Mouse (Mus musculus) hindbrain, embryonic 14.5 days (tissue): Measurements from ENCODE around the gene Txlng. TPM values are rescaled to one million over a fixed set of nuclear protein-coding genes. Genes with fewer than 3 reads are reported as not detected.

Experiments
- ATAC-seq: fragments of 200-750 bp; cut with Nextera tagmentation; 2 replicates; pipeline ENCODE4 v1.8.0; 2017; ENCODE audit warnings: moderate number of reproducible peaks, mild to moderate bottlenecking, moderate TSS enrichment, moderate library complexity; ENCODE audit not compliant: low FRiP score
- DNase-seq: peaks from one replicate; pipeline ENCODE4 v3.0.0-alpha.2; 2015; ENCODE audit warnings: low spot score
- H3K27ac ChIP-seq: fragments of 300-500 bp; sonication (generic); 2 replicates; pipeline ENCODE4 v1.5.1; 2014; ENCODE audit warnings: mild to moderate bottlenecking, moderate library complexity
- H3K27me3 ChIP-seq: fragments of 300-500 bp; sonication (generic); 2 replicates; pipeline ENCODE4 v1.6.1; 2014; ENCODE audit warnings: mild to moderate bottlenecking, low read length, mixed read lengths; ENCODE audit not compliant: control insufficient read depth, insufficient read depth
- H3K36me3 ChIP-seq: fragments of 300-500 bp; sonication (generic); replicated peaks from 2 replicates; pipeline ENCODE4 v1.6.1; 2014; ENCODE audit not compliant: control insufficient read depth, insufficient read depth
- H3K4me1 ChIP-seq: fragments of 300-500 bp; sonication (generic); replicated peaks from 2 replicates; pipeline ENCODE4 v1.6.1; 2014; ENCODE audit warnings: antibody characterized with exemption, low read length, mixed read lengths; ENCODE audit not compliant: control insufficient read depth, insufficient read depth
- H3K4me2 ChIP-seq: fragments of 300-500 bp; sonication (generic); replicated peaks from 2 replicates; pipeline ENCODE4 v1.6.1; 2014; ENCODE audit warnings: mild to moderate bottlenecking, moderate library complexity
- H3K4me3 ChIP-seq: fragments of 300-500 bp; sonication (generic); replicated peaks from 2 replicates; pipeline ENCODE4 v1.5.1; 2014; ENCODE audit warnings: mild to moderate bottlenecking, low read length
- H3K9ac ChIP-seq: fragments of 300-500 bp; sonication (generic); 2 replicates; pipeline ENCODE4 v1.6.1; 2014
- H3K9me3 ChIP-seq: fragments of 300-500 bp; sonication (generic); 2 replicates; pipeline ENCODE4 v1.6.1; 2016; ENCODE audit warnings: low read length; ENCODE audit not compliant: control insufficient read depth
- WGBS: fragments of 180-500 bp; shearing (Covaris S2); extraction: QIAGEN DNeasy Blood & Tissue Kit; methylation state at CpG from one replicate; pipeline ENCODE4 v1.1.7; 2014; 5-methylcytosine and 5-hydroxymethylcytosine counted together
- polyA plus RNA-seq: library from polyadenylated mRNA; unstranded; fragments of >200 nt; fragmentation: Nextera tagmentation; extraction: Ambion mirVana; gene quantifications from 2 replicates; pipeline ENCODE4 v1.2.1, GENCODE M21; 2014

Gene Txlng
- polyA plus RNA-seq, 1 experiment from 2014 or later = 13.0 TPM

- peak overlapping the region; percentile 70 for H3K9ac ChIP-seq
- H3K4me2 ChIP-seq = peak overlapping the region; percentile 58
- H3K4me3 ChIP-seq = peak overlapping the region; percentile 61
- no peak for DNase-seq
- H3K36me3 ChIP-seq = no peaks in the 10 kb centered on the region
- no peaks in the 10 kb centered on the region for H3K27me3 ChIP-seq
- H3K9me3 ChIP-seq = no peaks in the 10 kb centered on the region
- H3K4me1 ChIP-seq = no peaks in the 10 kb centered on the region
- H3K27ac ChIP-seq = no peak overlapping the region
- WGBS = 52% methylated on average over 9 of the region's 9 CpGs
- no peak for ATAC-seq
These were observed 67.4 kb downstream of the Txlng start for GRCm38 (mm10) chrX:162761716-162762395.

DNA sequence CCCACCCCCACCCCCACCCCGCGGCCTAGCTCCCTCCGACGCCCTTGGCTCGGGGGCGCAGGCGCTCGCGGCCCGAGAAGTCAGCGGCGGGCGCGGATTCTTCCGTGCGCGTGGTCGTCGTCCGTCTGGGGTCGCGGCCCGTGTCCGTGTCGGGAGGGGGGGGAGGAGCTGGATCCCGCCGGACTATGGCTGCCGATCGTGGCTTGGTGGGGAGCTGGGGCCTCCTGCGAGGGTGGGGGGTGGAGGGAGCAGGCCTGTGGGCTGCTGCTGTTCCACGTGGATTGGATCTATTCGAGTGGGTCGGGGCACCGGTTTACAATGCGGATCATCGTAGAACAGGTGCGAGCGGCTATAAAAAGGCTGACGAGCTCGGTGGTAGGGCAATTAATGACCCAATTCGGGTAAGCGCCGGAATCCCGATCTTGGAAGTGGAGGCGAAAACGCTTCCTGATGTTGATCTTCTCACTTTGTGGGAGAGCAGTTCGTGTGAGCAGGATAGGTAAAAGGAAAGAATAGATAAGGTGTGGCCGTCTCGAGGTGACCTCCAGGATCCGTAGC lies 68.2 kb downstream of the Txlng start:
- H3K9ac ChIP-seq = peak overlapping the region; percentile 70

DNA sequence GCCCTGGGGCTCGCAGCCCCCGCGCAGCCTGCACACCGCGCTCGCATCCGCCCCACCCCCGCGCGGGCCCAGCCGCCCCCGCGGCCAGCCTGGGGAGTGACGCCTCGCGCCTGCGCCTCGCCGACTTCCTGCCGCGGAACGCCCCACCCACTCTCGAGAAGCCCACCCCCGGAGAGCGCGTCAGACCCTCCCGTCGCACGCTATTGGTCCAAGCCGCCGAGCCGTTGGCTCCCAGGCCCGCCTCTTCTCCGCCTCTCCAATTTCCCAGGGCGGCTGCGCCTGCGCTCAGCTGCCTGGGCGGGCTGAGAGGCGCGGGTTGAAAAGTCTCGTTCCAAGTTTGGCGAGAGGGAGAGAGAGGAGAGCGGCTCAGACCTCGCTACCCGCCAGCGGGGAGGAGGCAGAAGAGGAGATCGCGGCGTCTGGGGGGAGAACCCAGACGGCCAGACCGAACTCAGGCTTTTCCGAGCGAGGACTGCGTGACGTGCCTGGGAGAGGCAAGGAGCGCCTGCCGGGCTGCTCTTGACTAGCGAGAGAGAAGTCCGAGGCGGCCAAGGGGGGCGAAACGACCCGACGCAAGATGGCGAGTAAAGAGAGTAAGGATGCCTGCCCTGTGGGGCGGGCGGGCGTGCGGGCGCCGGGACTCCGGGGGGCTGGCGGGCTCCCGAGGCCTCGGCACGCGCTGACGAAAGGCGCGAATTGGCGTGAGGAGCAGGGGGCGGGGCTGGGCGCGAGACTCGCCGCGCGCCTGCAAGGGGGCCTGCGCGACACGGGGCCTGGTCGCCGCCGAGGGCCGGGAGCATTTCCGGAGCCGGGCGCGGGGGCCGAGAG lies 68.9 kb downstream of the Txlng start, which contains the start of gene Rbbp7:
Rbbp7 (plus strand) TSS at position 288 of the 828 bp plus-strand sequence.
- 25% methylated on average over 73 of the region's 100 CpGs for WGBS

More for the DNA sequence above, 68.2 kb downstream of the Txlng start:
- ATAC-seq = peak; percentile 19; the same call in 1 of the 2 replicates
- peak overlapping the region; percentile 88 for H3K27ac ChIP-seq
- DNase-seq = peak; percentile 24
- H3K4me1 ChIP-seq = no peaks in the 10 kb centered on the region
- peak overlapping the region; percentile 61 for H3K4me3 ChIP-seq
- no peaks in the 10 kb centered on the region for H3K9me3 ChIP-seq
- no peaks in the 10 kb centered on the region for H3K36me3 ChIP-seq
- H3K27me3 ChIP-seq = no peaks in the 10 kb centered on the region
- peak overlapping the region; percentile 58 for H3K4me2 ChIP-seq
- 17% methylated on average over 49 of the region's 50 CpGs for WGBS

DNA sequence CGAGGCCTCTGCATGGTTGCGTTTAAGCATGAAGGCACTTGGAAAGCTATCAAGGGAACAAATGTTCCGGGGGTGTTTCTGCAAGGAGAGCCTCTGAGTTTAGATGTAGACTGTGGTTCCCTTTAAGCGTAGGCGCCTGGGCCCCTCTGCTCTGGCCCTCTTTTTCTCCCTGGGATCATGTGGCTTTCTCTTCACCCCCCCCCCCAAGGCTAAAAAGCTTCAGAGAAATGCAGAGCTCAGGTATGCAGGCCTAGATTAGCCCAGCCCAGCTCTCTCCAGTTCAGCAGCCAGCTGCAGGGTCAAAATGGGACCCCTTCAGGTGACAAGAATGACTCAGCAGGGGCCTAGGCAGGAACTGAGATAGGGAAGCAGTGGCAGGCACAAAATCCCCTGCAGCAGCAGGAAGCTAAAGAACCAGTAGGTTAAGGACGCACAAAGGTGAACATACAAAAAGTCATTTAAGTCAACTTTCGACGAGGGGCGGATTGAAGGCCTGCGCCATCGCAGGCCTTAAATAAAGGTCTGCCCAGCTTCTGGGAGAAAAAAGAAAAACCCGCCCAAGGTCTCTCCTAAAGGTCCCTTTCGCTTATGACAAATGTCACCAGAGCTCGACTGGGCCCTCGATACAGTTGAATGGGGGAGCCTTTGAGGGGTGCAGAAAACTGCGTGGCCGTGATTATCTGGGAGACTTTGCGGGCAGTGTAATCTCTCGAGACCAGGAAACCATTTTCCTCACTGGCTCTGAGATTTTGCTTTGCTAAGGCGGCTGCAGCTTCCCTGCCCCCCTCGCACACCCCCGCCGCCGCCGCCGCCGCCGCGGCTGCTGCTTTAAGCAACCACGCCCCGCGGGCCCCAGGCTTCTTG lies 69.8 kb downstream of the Txlng start:
- Histone ChIP-seq H3K9ac (peak overlapping the region; percentile 61), H3K36me3 (no peaks in the 10 kb centered on the region), H3K9me3 (no peaks in the 10 kb centered on the region), H3K4me3 (peak overlapping the region; percentile 61), H3K27ac (peak overlapping the region; percentile 93), H3K4me1 (no peaks in the 10 kb centered on the region), H3K4me2 (peak overlapping the region; percentile 47), H3K27me3 (no peaks in the 10 kb centered on the region)
- ATAC-seq = no peak
- DNase-seq = no peak
- WGBS = 24% methylated on average over 32 of the region's 32 CpGs

More for the DNA sequence above, 68.9 kb downstream of the Txlng start, which contains the start of gene Rbbp7:
- peak; percentile 98 for ATAC-seq
- peak; percentile 87 for DNase-seq
- Histone ChIP-seq H3K27ac (peak within 1 kb of the TSS; percentile 93), H3K4me2 (peak within 1 kb of the TSS; percentile 58), H3K4me3 (peak within 1 kb of the TSS; percentile 61), H3K27me3 (no peaks in the 10 kb centered on the region), H3K9me3 (no peaks in the 10 kb centered on the region), H3K4me1 (no peaks in the 10 kb centered on the region), H3K9ac (peak within 1 kb of the TSS; percentile 70), H3K36me3 (no peaks in the 10 kb centered on the region)

- Histone ChIP-seq H3K9ac (no peak overlapping the region), H3K9me3 (no peaks in the 10 kb centered on the region), H3K36me3 (no peaks in the 10 kb centered on the region), H3K4me2 (no peak overlapping the region), H3K27ac (no peak overlapping the region), H3K4me3 (no peak overlapping the region), H3K27me3 (no peaks in the 10 kb centered on the region; the same call in 1 of the 2 replicates), H3K4me1 (no peaks in the 10 kb centered on the region)
- ATAC-seq = no peak
- DNase-seq = no peak
- 34% methylated on average over 7 of the region's 7 CpGs for WGBS
These were observed 73.2 kb downstream of the Txlng start for GRCm38 (mm10) chrX:162756058-162756457.

DNA sequence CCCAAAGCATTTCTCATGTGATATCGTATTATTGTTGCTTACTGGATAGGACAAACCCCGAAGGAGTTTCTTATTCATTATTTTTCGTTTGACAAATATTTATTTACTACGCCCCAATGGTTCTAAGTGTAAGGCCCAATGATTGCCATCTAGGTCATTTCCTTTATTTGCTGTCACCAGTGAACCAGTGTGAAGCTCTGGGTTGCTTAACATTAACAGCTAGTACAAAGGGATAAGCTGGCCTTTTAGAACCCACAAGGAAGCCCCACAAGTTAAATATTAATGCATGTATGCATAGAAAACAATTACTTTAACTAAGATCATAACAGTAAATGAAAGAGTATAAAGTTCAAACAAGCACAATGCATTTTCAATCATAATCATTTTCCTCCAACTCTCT lies 74.9 kb downstream of the Txlng start:
- H3K4me2 ChIP-seq = no peak overlapping the region
- no peaks in the 10 kb centered on the region for H3K9me3 ChIP-seq
- ATAC-seq (no peak), DNase-seq (no peak)
- H3K4me3 ChIP-seq = no peak overlapping the region
- no peak overlapping the region for H3K9ac ChIP-seq
- no peaks in the 10 kb centered on the region for H3K4me1 ChIP-seq
- WGBS = 88% methylated on average over 4 of the region's 4 CpGs
- H3K27me3 ChIP-seq = no peaks in the 10 kb centered on the region; the same call in 1 of the 2 replicates
- no peaks in the 10 kb centered on the region for H3K36me3 ChIP-seq
- H3K27ac ChIP-seq = no peak overlapping the region

- Histone ChIP-seq H3K9me3 (no peaks in the 10 kb centered on the region), H3K4me3 (no peak overlapping the region), H3K4me2 (no peak overlapping the region), H3K27me3 (no peaks in the 10 kb centered on the region; the same call in 1 of the 2 replicates), H3K9ac (no peak overlapping the region), H3K27ac (no peak overlapping the region), H3K36me3 (no peaks in the 10 kb centered on the region), H3K4me1 (no peaks in the 10 kb centered on the region)
- DNase-seq (no peak), ATAC-seq (no peak)
- WGBS = 83% methylated on average over 2 of the region's 2 CpGs
These were observed 76.8 kb downstream of the Txlng start for GRCm38 (mm10) chrX:162752418-162752817.

DNA sequence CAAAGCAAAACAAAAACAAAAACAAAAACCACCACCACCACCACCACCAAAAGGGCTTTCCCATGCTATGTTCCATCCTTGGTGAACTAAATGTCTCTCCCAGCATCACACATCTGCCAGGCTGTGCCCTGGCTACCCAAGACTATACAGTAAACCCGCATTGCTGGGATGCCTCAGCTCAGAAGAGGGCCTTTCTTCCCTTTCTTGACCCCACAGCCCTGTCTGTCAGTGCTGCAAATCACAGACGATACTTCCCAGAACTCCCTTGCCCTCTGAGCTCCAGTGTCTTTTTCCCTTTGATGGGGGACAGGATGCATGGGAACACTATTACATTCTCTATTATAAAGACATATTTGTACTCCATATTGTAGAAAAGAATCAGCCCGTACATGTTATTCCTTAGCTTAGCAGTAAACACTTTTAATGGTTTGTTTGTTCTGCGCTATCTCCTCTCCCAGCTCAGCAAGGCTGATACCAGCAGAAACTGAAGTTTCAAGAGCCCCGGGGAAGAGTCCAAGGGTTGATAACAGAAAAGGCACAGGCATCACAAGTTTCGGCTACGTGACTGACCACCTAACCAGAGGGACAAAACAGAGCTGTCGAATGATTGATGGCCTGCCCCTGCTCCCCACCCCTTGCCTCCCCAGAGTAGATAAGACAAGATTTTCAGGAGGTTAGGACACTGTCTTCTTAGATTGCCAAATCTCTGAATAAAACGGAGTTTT lies 80.4 kb downstream of the Txlng start:
- no peak overlapping the region for H3K4me2 ChIP-seq
- 50% methylated on average over 9 of the region's 9 CpGs for WGBS
- no peak overlapping the region for H3K4me3 ChIP-seq
- DNase-seq (no peak), ATAC-seq (no peak)
- H3K36me3 ChIP-seq = no peaks in the 10 kb centered on the region
- no peaks in the 10 kb centered on the region for H3K9me3 ChIP-seq
- no peak overlapping the region for H3K9ac ChIP-seq
- H3K27me3 ChIP-seq = no peaks in the 10 kb centered on the region; the same call in 1 of the 2 replicates
- H3K4me1 ChIP-seq = no peaks in the 10 kb centered on the region
- no peak overlapping the region for H3K27ac ChIP-seq
